Mouse (Mus musculus): ENCODE measurements at regions not wholly inside any gene's neighbourhood (a gene's known extent, or its start where the extent isn't known, plus 50 kb on each side); places are given as distances from the start of the nearest gene placed in this dataset.

GRCm38 (mm10) chr17:83967007-83967406, 119.2 kb upstream of the Haao start:
- DNase-seq (ENCODE audit: extremely low spot score, low read depth, low spot score) = no peak

GRCm38 (mm10) chr17:83964454-83965211, 116.9 kb upstream of the Haao start:
- no peak for DNase-seq (ENCODE audit: extremely low spot score, low read depth, low spot score)

DNA sequence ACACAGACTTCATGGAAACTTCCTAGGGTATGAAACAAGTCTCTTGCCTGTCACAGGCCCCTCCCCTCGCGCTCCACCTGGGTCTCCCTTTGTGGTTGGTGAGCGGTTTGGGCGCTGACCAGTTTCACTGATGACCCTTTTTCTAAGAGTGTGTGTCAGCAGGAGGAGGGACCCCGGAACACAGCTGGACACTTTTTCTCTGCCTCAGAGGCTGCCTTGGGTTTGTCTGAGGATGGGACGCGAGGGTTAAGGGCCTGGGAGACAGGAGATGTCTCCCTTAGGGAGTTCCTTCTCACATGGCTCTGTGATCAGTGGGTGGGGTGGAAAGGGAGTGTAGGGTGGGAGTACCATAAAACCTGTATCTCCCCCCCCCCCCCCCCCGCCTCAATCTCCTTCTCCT, 115.8 kb upstream of the Haao start:
- DNase-seq (ENCODE audit: extremely low spot score, low read depth, low spot score) = no peak

- no peak for DNase-seq (ENCODE audit: extremely low spot score, low read depth, low spot score)
Observed at GRCm38 (mm10) chr17:83962841-83963240, 115.1 kb upstream of the Haao start.

DNA sequence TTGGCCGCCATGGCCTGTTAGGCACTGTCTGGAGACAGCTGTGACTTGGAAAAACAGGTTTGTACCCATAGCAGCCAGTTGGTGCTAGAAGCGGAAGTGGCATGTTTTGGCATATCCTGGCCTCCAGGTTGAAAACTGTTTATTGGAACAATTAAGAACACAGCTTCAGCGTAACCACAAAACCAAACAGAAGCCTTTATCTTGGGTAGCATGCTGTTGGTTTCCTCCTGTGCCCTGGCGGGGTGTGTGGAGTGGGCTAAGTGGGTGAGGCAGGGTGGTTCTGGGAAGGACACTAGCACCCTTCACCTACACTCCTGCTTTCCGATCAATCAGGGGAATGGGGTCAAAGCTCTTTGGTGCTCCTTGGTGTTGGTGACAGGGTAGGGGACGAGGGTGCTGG, 114.4 kb upstream of the Haao start:
- DNase-seq (ENCODE audit: extremely low spot score, low read depth, low spot score) = no peak

DNA sequence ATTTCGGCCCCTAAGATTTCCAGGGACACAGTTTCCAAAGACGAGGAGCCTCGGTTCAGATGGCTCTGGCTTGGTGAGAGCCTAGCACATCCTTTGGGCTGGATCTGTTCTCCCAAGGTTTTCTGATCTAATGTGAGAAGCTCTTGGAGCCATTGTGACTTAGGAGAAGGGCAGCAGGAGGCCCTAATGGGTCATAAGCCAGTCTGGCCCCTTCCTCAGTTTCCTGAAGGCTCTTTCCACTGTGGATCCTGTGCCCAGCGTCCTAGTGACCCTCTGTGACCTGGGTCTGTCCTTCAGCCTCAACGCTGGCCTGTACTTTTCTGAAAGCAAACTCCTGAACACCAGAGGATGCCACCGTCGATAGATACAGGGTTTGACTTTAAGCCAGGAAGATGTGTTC, 113.1 kb upstream of the Haao start:
- no peak for DNase-seq (ENCODE audit: extremely low spot score, low read depth, low spot score)

DNA sequence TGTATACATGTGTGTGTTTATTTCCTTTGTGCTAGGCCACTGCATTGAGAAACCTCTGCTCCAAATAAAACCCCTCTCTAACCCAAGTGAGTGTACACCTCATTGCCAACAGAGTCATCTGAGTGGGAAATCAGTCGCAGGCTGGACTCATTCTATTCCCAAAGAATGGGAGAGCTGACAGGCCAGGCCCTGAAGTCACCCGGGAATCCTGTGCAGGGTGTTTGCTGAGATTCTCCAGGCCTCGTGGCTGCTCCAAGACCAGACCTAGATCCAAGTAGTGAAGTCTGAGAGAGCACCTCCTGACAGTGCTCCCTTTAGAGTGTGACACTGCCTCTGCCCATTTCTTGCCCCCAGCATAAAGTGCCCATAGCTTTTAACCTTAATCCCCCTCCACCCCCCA, 112.4 kb upstream of the Haao start:
- no peak for DNase-seq (ENCODE audit: extremely low spot score, low read depth, low spot score)

DNA sequence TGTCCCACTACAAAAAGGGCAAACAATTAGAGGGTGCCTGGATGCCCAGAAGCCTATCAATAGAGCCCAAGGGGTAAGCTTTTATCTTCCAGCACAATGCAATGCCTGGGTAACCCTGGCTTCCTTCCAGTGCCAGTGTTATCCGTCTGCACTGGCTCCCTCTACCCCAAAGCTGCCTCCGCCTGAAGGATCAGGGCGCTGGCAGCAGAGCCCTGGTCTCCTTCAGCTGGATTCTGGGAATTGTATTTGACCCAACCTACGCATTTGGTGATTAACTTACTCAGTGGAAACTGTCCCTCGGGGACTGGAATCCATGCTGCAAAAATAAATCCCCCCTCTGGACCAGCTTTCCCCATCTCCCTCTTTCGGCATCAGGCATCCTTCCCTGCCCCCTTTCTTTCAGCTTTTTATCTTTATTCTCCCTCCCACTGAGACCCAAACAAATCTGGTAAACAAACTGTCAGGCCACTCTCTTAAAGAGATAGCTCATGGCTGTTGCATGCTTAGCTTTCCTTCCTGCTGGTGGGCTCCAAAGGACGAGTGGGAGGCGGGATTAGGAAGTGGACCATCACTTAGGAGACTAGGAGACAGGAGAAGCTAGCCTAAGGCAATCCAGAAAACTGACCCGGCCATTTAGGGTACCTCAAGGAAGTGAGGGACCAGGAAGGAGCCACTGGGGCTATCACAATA, 111.5 kb upstream of the Haao start:
- no peak for DNase-seq (ENCODE audit: extremely low spot score, low read depth, low spot score)

DNA sequence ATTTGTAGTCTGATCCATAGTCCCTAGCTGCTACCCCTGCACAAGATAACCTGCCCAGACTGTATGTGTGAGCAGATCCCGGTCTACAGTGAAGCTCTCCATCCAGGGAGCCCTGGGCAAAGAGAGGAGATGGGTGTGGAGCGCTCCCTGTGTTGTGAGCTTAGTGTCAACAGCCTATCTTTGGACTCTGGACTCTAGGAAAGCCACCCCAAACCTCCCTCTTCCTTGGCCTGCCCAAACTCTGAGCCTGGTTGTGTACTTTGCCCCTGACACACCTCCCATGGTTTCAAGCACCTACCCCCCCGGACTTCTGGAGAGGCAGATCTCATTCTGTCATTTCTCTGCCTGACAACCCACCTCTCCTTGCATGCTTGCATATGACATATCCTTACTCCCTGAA, 110.9 kb upstream of the Haao start:
- DNase-seq (ENCODE audit: extremely low spot score, low read depth, low spot score) = no peak

DNA sequence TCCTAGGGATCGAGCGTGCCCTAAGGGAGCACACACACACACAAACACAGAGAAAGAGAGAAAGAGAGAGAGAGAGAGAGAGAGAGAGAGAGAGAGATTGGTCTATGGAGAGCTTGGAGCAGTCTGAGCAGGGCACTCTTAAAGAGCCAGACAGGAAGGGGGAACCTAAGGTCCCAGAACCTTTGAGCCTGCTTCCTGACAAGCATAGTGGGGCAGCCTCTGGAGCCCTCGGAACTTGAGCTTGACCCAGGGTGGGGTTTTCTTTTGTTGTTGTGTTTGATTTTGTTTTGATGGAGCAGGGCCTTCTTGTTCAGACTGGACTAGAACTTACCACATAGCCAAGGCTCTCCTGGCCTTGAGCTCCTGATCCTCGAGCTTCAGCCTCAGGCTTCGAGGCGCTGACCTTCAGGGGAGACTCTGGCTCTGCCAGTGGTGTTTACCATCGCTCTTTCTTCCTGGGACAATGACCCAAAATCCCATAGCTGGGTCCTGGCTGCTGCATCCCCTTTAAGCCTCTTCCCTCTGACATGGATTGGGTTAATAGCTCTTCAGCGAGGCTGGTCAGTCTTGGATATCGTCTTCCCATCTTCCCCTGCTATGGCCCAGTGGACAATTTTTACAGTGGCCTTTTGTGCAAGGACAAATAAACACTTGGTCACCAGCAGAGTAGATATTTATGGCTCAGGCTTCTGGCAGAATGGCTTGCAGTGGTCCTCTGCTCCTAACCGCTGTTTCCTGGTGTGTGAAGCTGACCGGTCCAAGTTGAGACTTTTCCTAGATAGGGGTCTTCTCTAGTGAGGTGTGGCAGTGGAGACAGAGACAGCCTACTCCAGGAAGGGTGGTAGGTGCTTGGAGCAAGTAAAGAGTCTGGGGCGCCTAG, 110.1 kb upstream of the Haao start:
- no peak for DNase-seq (ENCODE audit: extremely low spot score, low read depth, low spot score)

DNA sequence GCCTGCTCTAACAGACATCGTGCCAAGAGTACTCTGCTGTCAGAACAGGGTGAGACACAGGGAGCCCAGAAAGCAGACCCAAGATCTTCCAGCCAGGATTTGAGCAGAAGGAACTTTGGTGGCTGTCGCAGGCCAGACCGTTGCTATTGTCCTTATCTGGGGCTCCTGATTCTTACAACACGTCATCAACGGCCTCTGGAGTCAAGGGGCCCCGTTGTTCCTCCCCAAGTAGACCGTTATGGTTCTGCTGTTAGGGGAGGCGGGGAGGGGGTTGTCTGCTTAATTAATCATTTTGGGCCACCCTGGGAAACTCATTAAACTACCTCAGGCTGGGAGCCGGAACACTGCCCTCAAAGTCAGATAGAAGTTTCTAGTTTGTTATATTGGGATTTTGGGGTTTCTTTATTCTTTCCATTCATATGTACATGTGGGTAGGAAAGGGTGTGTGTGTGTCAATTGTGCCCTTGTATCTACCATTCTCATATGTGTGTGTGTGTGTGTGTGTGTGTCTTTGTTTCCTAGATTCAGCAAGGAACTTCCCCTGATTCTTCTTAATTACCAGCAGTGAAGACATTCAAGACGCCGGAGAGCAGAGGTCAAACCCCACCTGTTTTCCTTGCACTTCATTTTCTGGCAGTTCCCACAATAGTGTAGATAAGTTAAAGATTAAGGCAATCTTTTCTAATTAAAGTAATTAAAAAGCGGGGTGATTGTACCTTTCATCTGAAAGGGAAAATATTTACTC, 109.2 kb upstream of the Haao start:
- DNase-seq (ENCODE audit: extremely low spot score, low read depth, low spot score) = no peak

- no peak for DNase-seq (ENCODE audit: extremely low spot score, low read depth, low spot score)
Observed at GRCm38 (mm10) chr17:83955978-83956377, 108.2 kb upstream of the Haao start.

- no peak for DNase-seq (ENCODE audit: extremely low spot score, low read depth, low spot score)
Observed at GRCm38 (mm10) chr17:83955058-83955697, 107.4 kb upstream of the Haao start.

GRCm38 (mm10) chr17:83954291-83955057, 106.7 kb upstream of the Haao start:
- no peak for DNase-seq (ENCODE audit: extremely low spot score, low read depth, low spot score)

GRCm38 (mm10) chr17:83953656-83954055, 105.9 kb upstream of the Haao start:
- no peak for DNase-seq (ENCODE audit: extremely low spot score, low read depth, low spot score)

GRCm38 (mm10) chr17:83946718-83947117, 99.0 kb upstream of the Haao start:
- no peak for DNase-seq (ENCODE audit: extremely low spot score, low read depth, low spot score)

DNA sequence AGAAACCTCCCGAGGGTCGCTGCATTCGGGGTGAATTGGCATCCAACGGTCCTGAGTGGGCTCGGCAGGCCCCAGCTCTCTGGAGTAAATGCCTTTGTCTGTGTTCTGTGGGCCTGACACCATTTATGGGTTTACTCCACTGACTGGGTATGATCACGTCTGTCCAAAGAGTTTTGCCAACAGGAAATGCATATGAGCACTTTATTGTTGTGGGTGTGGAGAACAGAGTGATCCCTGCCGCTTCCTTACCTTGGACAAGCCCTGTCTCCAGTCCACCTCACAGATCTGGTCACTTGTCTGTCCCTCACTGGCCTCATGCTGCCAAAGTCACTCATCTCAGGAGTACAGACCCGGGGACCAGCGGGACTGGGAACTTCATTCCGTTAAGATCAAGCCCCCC, 91.6 kb upstream of the Haao start:
- DNase-seq (ENCODE audit: extremely low spot score, low read depth, low spot score) = no peak

DNA sequence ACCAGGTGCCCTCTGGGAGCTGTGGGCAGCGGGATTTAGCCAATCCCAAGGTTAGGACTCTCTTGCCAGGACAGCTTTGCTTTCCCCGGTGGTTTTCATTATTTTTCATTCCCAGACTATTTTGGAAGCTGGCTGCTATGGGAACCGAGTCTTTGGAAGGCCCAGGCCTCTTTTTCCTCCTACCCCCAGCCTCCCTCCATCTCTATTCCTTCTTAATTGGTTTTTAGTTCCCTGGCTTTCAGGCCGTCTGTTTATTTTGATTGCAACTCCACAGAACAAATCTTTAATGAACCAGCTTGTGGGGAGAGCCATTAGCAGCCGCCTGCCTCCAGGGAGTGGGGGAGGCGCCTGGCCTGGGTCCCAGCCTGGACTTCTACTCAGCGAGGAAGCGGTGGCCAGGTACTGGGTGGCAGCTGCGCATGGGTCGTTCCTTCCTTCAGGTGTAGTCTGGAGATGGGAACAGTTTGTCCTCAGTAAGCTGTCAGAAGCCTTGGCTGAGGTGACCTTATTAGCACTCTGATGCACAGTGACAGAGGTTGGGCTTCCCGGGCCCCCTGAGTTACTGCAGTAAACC, 91.0 kb upstream of the Haao start:
- no peak for DNase-seq (ENCODE audit: extremely low spot score, low read depth, low spot score)

- no peak for DNase-seq (ENCODE audit: extremely low spot score, low read depth, low spot score)
Observed at GRCm38 (mm10) chr17:83937576-83937975, 89.8 kb upstream of the Haao start.
